Mouse (Mus musculus) heart, embryonic 13.5 days (tissue): ENCODE results near the gene Oas2. TPM values are rescaled to one million over a fixed set of nuclear protein-coding genes. Genes with fewer than 3 reads are reported as not detected.

ENCODE experiments used
- ATAC-seq: fragments of 200-750 bp; cut with Nextera tagmentation; 2 replicates; pipeline ENCODE4 v1.8.0; 2017; ENCODE audit warnings: moderate TSS enrichment; ENCODE audit not compliant: insufficient number of reproducible peaks, low FRiP score, low TSS enrichment; ENCODE audit errors: extremely low read depth
- H3K27ac ChIP-seq: fragments of 300-500 bp; sonication (generic); replicated peaks from 2 replicates; pipeline ENCODE4 v1.5.1; 2015; ENCODE audit warnings: moderate library complexity, mild to moderate bottlenecking, inconsistent platforms
- H3K27me3 ChIP-seq: fragments of 300-500 bp; sonication (generic); replicated peaks from 2 replicates; pipeline ENCODE4 v1.6.1; 2015; ENCODE audit warnings: mild to moderate bottlenecking, inconsistent platforms
- H3K36me3 ChIP-seq: fragments of 300-500 bp; sonication (generic); 2 replicates; pipeline ENCODE4 v1.6.1; 2015; ENCODE audit warnings: mild to moderate bottlenecking, inconsistent platforms
- H3K4me1 ChIP-seq: fragments of 300-500 bp; sonication (generic); 2 replicates; pipeline ENCODE4 v1.6.1; 2015; ENCODE audit warnings: inconsistent platforms
- H3K4me2 ChIP-seq: fragments of 300-500 bp; sonication (generic); 2 replicates; pipeline ENCODE4 v1.6.1; 2015; ENCODE audit warnings: inconsistent platforms, mild to moderate bottlenecking, moderate library complexity
- H3K4me3 ChIP-seq: fragments of 300-500 bp; sonication (generic); 2 replicates; pipeline ENCODE4 v1.5.1; 2015; ENCODE audit warnings: moderate library complexity, mild to moderate bottlenecking, inconsistent platforms
- H3K9ac ChIP-seq: fragments of 300-500 bp; sonication (generic); 2 replicates; pipeline ENCODE4 v1.6.1; 2015; ENCODE audit warnings: inconsistent platforms, mild to moderate bottlenecking, moderate library complexity
- H3K9me3 ChIP-seq: fragments of 300-500 bp; sonication (generic); 2 replicates; pipeline ENCODE4 v1.6.1; 2016; ENCODE audit warnings: inconsistent platforms
- WGBS: fragments of 180-500 bp; shearing (Covaris S2); methylation state at CpG from one replicate; pipeline ENCODE4 v1.1.7; 2015; ENCODE audit warnings: mixed read lengths; 5-methylcytosine and 5-hydroxymethylcytosine counted together
- polyA plus RNA-seq: library from polyadenylated mRNA; unstranded; fragments of >200 nt; fragmentation: Nextera tagmentation; extraction: Ambion mirVana; gene quantifications from 2 replicates; pipeline ENCODE4 v1.2.1, GENCODE M21; 2015

Gene Oas2
- polyA plus RNA-seq, 1 experiment from 2014 or later, result 0.32 TPM

DNA sequence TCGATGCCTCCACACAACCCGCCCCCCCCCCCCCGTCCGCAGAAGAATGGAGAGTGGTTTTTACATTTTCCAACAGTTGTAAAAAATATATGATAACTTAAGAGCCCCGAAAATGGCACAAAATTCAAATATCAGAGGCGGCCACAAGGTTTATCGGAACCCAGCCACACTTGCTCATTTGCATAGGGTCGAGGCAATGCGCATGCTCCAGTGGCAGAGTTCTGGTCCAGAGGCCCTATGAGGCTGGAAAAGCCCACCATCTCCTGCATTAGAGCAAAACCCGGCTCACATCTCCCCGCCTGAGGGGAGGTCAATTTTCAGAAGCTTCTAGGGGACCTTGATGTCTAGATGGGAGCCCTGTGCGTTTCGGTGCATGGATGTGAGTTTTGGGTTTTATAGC lies 42.7 kb downstream of the Oas2 start:
- H3K4me2 ChIP-seq, result peak overlapping the region; percentile 47
- H3K4me3 ChIP-seq, result peak overlapping the region; percentile 5; the same call in 1 of the 2 replicates

GRCm38 (mm10) chr5:120706541-120706940 lies 43.1 kb downstream of the Oas2 start:
- ATAC-seq, result no peak
- Histone ChIP-seq H3K36me3 (no peaks in the 10 kb centered on the region), H3K4me2 (peak overlapping the region; percentile 47), H3K27ac (no peak overlapping the region), H3K27me3 (peaks cover 100% of the 10 kb centered on the region), H3K9me3 (no peaks in the 10 kb centered on the region), H3K4me3 (peak overlapping the region; percentile 5; the same call in 1 of the 2 replicates), H3K9ac (no peak overlapping the region), H3K4me1 (peaks cover 21% of the 10 kb centered on the region)
- WGBS, result 4% methylated on average over 16 of the region's 16 CpGs

More for the DNA sequence above, 42.7 kb downstream of the Oas2 start:
- H3K9ac ChIP-seq, result no peak overlapping the region
- no peaks in the 10 kb centered on the region for H3K36me3 ChIP-seq
- peaks cover 100% of the 10 kb centered on the region for H3K27me3 ChIP-seq
- H3K27ac ChIP-seq, result no peak overlapping the region
- WGBS, result 43% methylated on average over 13 of the region's 13 CpGs
- peaks cover 21% of the 10 kb centered on the region for H3K4me1 ChIP-seq
- H3K9me3 ChIP-seq, result no peaks in the 10 kb centered on the region
- no peak for ATAC-seq

DNA sequence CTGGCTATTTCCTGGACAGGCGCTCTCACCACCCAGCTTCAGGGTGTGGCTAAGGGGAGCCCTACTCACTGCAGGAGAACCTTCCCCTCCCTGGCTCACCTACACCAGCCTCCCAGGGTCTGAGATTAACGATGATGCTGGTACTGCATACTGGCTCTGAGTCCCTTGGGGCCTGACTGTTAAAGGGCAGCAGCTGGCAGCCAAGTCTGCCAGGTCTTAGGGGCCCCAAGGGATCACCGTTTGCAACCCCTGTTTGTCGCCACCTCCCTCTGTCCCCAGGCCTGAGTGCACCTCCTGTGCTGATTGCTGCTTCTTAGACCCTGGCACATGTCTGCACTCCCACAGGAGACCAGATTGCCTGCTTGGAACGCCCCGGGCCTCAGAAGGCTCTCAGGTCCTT lies 45.2 kb downstream of the Oas2 start:
- no peaks in the 10 kb centered on the region for H3K36me3 ChIP-seq

GRCm38 (mm10) chr5:120703660-120704059 lies 46.0 kb downstream of the Oas2 start:
- ATAC-seq, result no peak
- Histone ChIP-seq H3K36me3 (no peaks in the 10 kb centered on the region), H3K9ac (no peak overlapping the region), H3K27me3 (peaks cover 100% of the 10 kb centered on the region), H3K4me2 (no peak overlapping the region), H3K9me3 (no peaks in the 10 kb centered on the region), H3K4me1 (0 out of 2 replicates have a peak, but pooled peaks cover 4% of the 10 kb centered on the region), H3K4me3 (no peak overlapping the region), H3K27ac (no peak overlapping the region)
- 73% methylated on average over 3 of the region's 3 CpGs for WGBS

More for the DNA sequence above, 45.2 kb downstream of the Oas2 start:
- Histone ChIP-seq H3K27me3 (peaks cover 100% of the 10 kb centered on the region), H3K4me2 (no peak overlapping the region), H3K4me1 (0 out of 2 replicates have a peak, but pooled peaks cover 4% of the 10 kb centered on the region), H3K9ac (no peak overlapping the region), H3K4me3 (no peak overlapping the region), H3K9me3 (no peaks in the 10 kb centered on the region), H3K27ac (no peak overlapping the region)
- ATAC-seq, result no peak
- WGBS, result 41% methylated on average over 6 of the region's 6 CpGs

- H3K4me2 ChIP-seq, result no peak overlapping the region
- H3K36me3 ChIP-seq, result no peaks in the 10 kb centered on the region
- H3K4me1 ChIP-seq, result 0 out of 2 replicates have a peak, but pooled peaks cover 4% of the 10 kb centered on the region
- ATAC-seq, result no peak
- H3K27ac ChIP-seq, result no peak overlapping the region
- no peaks in the 10 kb centered on the region for H3K9me3 ChIP-seq
- H3K27me3 ChIP-seq, result peaks cover 100% of the 10 kb centered on the region
- H3K9ac ChIP-seq, result no peak overlapping the region
- WGBS, result 69% methylated on average over 2 of the region's 2 CpGs
- no peak overlapping the region for H3K4me3 ChIP-seq
Observed at GRCm38 (mm10) chr5:120702969-120703368, 46.7 kb downstream of the Oas2 start.

- Histone ChIP-seq H3K4me3 (no peak overlapping the region), H3K4me1 (0 out of 2 replicates have a peak, but pooled peaks cover 4% of the 10 kb centered on the region), H3K27ac (no peak overlapping the region), H3K27me3 (peaks cover 100% of the 10 kb centered on the region), H3K9ac (no peak overlapping the region), H3K4me2 (no peak overlapping the region), H3K9me3 (no peaks in the 10 kb centered on the region), H3K36me3 (no peaks in the 10 kb centered on the region)
- no peak for ATAC-seq
- WGBS, result 78% methylated on average over 4 of the region's 4 CpGs
Observed at GRCm38 (mm10) chr5:120702421-120702820, 47.2 kb downstream of the Oas2 start.

DNA sequence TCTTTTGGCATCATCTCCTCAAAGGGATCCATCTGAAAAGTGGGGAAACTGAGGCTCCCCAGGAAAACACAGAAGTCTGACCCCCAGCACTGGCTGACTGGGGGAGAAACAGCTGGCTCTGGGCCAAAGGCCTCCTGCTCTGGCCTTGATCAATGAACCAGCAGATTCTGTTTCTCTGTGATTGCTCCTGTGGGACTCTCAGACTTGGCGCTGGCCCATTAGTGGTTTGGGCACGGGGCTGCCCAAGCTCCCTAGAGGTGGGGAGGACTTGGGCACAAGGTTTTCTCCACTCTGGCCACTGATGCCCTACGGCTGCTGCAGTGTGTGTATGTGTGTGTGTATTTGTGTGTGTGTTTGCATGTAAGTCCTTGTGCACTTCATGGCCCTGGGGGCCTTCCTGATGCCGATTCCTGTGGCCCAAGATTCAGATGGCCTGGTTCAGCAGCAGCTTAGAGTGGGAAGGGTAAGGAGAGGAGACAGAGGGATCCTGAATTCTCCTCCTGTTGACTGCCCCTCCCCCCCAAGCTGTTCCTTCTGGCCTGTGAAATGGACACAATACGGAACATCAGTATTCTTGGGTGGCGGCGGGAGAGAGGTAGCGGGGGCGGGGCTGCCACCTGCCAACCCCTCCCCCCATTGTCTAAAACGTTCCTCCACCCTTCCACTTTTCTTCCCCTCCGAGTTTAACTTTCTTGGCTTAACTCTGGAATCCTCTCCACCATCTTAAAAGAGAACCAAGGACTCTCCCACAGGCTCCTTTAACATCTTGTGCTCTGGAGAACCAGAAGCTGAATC lies 48.5 kb downstream of the Oas2 start:
- Histone ChIP-seq H3K36me3 (no peaks in the 10 kb centered on the region), H3K27ac (no peak overlapping the region), H3K9me3 (no peaks in the 10 kb centered on the region), H3K4me3 (no peak overlapping the region), H3K4me1 (no peaks in the 10 kb centered on the region), H3K27me3 (peaks cover 100% of the 10 kb centered on the region), H3K4me2 (no peak overlapping the region), H3K9ac (no peak overlapping the region)
- ATAC-seq, result no peak
- 57% methylated on average over 11 of the region's 11 CpGs for WGBS

- no peak for ATAC-seq
- H3K9ac ChIP-seq, result no peak overlapping the region
- H3K9me3 ChIP-seq, result no peaks in the 10 kb centered on the region
- H3K4me2 ChIP-seq, result no peak overlapping the region
- H3K36me3 ChIP-seq, result no peaks in the 10 kb centered on the region
- 55% methylated on average over 16 of the region's 16 CpGs for WGBS
- peaks cover 7% of the 10 kb centered on the region; the same call in 1 of the 2 replicates for H3K4me1 ChIP-seq
- H3K27me3 ChIP-seq, result peaks cover 100% of the 10 kb centered on the region
- H3K4me3 ChIP-seq, result no peak overlapping the region
- no peak overlapping the region for H3K27ac ChIP-seq
Observed at GRCm38 (mm10) chr5:120698801-120699391, 50.8 kb downstream of the Oas2 start.

DNA sequence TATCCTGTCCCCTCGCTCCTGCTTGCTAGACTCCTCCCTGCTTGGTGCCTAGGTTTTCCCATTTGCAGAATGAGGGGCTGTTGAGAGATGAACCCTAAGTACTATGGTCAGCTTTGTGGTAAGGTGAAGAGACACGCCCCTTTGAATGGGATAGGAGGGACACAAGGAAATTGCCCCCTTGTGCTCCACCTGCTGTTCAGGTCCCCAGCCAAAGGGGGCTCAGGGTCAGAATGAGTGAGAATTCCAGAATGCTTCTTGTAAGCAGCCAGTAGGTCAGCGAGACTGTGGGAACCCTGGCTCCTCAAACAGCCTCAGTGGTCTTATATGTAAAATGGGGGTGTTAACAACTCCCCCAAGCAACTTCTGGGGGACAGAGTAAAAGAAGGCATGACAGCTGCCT lies 51.5 kb downstream of the Oas2 start:
- Histone ChIP-seq H3K9ac (no peak overlapping the region), H3K4me3 (no peak overlapping the region), H3K4me1 (peaks cover 7% of the 10 kb centered on the region; the same call in 1 of the 2 replicates), H3K27ac (no peak overlapping the region), H3K9me3 (no peaks in the 10 kb centered on the region), H3K4me2 (no peak overlapping the region), H3K27me3 (peaks cover 100% of the 10 kb centered on the region), H3K36me3 (no peaks in the 10 kb centered on the region)
- WGBS, result 50% methylated on average over 3 of the region's 3 CpGs
- no peak for ATAC-seq

DNA sequence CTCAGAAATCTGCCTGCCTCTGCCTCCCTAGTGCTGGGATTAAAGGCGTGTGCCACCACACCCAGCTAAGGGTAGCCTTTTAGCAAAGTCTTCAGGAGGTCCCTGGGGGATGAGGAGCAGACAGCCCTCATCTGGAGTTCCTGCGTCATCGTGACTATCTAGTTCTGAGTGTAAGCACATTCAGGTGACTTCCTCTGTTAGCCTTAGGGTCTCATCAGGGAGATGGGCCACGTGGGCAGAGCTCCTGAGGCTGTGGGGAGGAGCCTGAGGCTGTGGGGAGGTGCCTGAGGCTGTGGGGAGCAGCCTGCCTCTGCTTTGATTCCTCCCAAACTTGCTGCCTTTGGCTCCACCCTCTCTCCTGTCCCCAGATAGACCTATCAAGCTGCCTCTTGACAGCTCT lies 52.8 kb downstream of the Oas2 start:
- WGBS, result 41% methylated on average over 4 of the region's 4 CpGs
- no peak for ATAC-seq
- H3K4me2 ChIP-seq, result no peak overlapping the region

GRCm38 (mm10) chr5:120696057-120696743 lies 53.5 kb downstream of the Oas2 start:
- Histone ChIP-seq H3K36me3 (no peaks in the 10 kb centered on the region), H3K4me1 (peaks cover 7% of the 10 kb centered on the region; the same call in 1 of the 2 replicates), H3K9ac (no peak overlapping the region), H3K9me3 (no peaks in the 10 kb centered on the region), H3K27me3 (peaks cover 100% of the 10 kb centered on the region), H3K4me3 (no peak overlapping the region), H3K4me2 (no peak overlapping the region), H3K27ac (no peak overlapping the region)
- no peak for ATAC-seq
- 65% methylated on average over 16 of the region's 16 CpGs for WGBS

More for the DNA sequence above, 52.8 kb downstream of the Oas2 start:
- H3K9ac ChIP-seq, result no peak overlapping the region
- H3K27me3 ChIP-seq, result peaks cover 100% of the 10 kb centered on the region
- H3K4me3 ChIP-seq, result no peak overlapping the region
- H3K36me3 ChIP-seq, result no peaks in the 10 kb centered on the region
- no peak overlapping the region for H3K27ac ChIP-seq
- H3K9me3 ChIP-seq, result no peaks in the 10 kb centered on the region
- peaks cover 7% of the 10 kb centered on the region; the same call in 1 of the 2 replicates for H3K4me1 ChIP-seq
